Mouse (Mus musculus) ES-Bruce4 (cell line): ENCODE results near the gene Rbm4b. TPM values are rescaled to one million over a fixed set of nuclear protein-coding genes. Genes with fewer than 3 reads are reported as not detected.
A peak's percentile ranks its signal among the peaks of the same experiment; 100 is the strongest.

Experiments used
- H3K27ac ChIP-seq: 2 replicates; pipeline ENCODE4 v1.5.1; 2012; ENCODE audit warnings: low read length, inconsistent platforms; ENCODE audit not compliant: insufficient read depth
- H3K27me3 ChIP-seq: 2 replicates; pipeline ENCODE4 v1.6.1; 2012; ENCODE audit warnings: mild to moderate bottlenecking, low read length, inconsistent platforms; ENCODE audit not compliant: control insufficient read depth, poor library complexity, insufficient read depth, severe bottlenecking
- H3K36me3 ChIP-seq: 2 replicates; pipeline ENCODE4 v1.6.1; 2012; ENCODE audit warnings: inconsistent platforms, mild to moderate bottlenecking, low read length, moderate library complexity; ENCODE audit not compliant: control insufficient read depth, poor library complexity, insufficient read depth, severe bottlenecking
- H3K4me1 ChIP-seq: one replicate; pipeline ENCODE4 v1.8.1; 2011; ENCODE audit warnings: low read length; ENCODE audit not compliant: control insufficient read depth, insufficient read depth
- H3K4me3 ChIP-seq: 2 replicates; pipeline ENCODE4 v1.5.1; 2011; ENCODE audit warnings: low read depth, mild to moderate bottlenecking, low read length
- H3K9ac ChIP-seq: 2 replicates; pipeline ENCODE4 v1.6.1; 2012; ENCODE audit warnings: low read depth, mild to moderate bottlenecking, inconsistent platforms; ENCODE audit not compliant: poor library complexity, severe bottlenecking
- H3K9me3 ChIP-seq: replicated peaks from 2 replicates; pipeline ENCODE4 v1.6.1; 2012; ENCODE audit warnings: mild to moderate bottlenecking, low read length, inconsistent platforms; ENCODE audit not compliant: control insufficient read depth, poor library complexity, insufficient read depth, severe bottlenecking
- CTCF ChIP-seq: IDR thresholded peaks from one replicate; pipeline ENCODE4 v1.8.1; 2011; ENCODE audit warnings: low read depth, low read length
- EP300 ChIP-seq: IDR thresholded peaks from 2 replicates; pipeline ENCODE4 v1.6.1; 2011; ENCODE audit warnings: low read depth, low read length; ENCODE audit not compliant: insufficient read depth
- POLR2A ChIP-seq: IDR thresholded peaks from one replicate; pipeline ENCODE4 v1.8.1; 2011; ENCODE audit warnings: low read length; ENCODE audit not compliant: insufficient read depth
- polyA plus RNA-seq: library from polyadenylated mRNA; stranded (reverse); fragments of >200 nt; gene quantifications from 2 replicates; pipeline ENCODE4 v1.2.4, GENCODE M21; 2011; ENCODE audit warnings: low read depth; ENCODE audit not compliant: missing spikeins, insufficient read depth, insufficient read length

Rbm4b gene
- polyA plus RNA-seq, 1 experiment: 7.4 TPM

- Histone ChIP-seq H3K4me1 (peaks cover 4% of the 10 kb centered on the region), H3K9ac (peak overlapping the region; percentile 86), H3K4me3 (peak overlapping the region; percentile 96), H3K27me3 (no peaks in the 10 kb centered on the region), H3K27ac (peak overlapping the region; percentile 12), H3K36me3 (peaks cover 44% of the 10 kb centered on the region), H3K9me3 (no peaks in the 10 kb centered on the region)
- TF ChIP-seq POLR2A (no peak), EP300 (no peak), CTCF (no peak)
Measured at GRCm38 (mm10) chr19:4793281-4793830, 37.1 kb downstream of the Rbm4b start.

- Histone ChIP-seq H3K9ac (peak within 1 kb of the TSS; percentile 86), H3K27me3 (no peaks in the 10 kb centered on the region), H3K4me1 (peaks cover 4% of the 10 kb centered on the region), H3K36me3 (peaks cover 42% of the 10 kb centered on the region), H3K4me3 (peak within 1 kb of the TSS; percentile 96), H3K9me3 (no peaks in the 10 kb centered on the region), H3K27ac (peak within 1 kb of the TSS; percentile 84)
- TF ChIP-seq EP300 (no peak), CTCF (no peak), POLR2A (peak; percentile 29)
Measured at GRCm38 (mm10) chr19:4793831-4794422, 37.6 kb downstream of the Rbm4b start, which contains the start of gene Rbm4. Rbm4 (minus strand) TSS chr19:4793901.

- no peak overlapping the region for H3K27ac ChIP-seq
- no peak overlapping the region for H3K4me3 ChIP-seq
- H3K27me3 ChIP-seq: no peaks in the 10 kb centered on the region
- TF ChIP-seq POLR2A (no peak), CTCF (no peak), EP300 (no peak)
- H3K9ac ChIP-seq: no peak overlapping the region
- H3K36me3 ChIP-seq: peaks cover 44% of the 10 kb centered on the region
- H3K4me1 ChIP-seq: peaks cover 5% of the 10 kb centered on the region
- H3K9me3 ChIP-seq: no peaks in the 10 kb centered on the region
Measured at GRCm38 (mm10) chr19:4795929-4796328, 39.6 kb downstream of the Rbm4b start.

- no peak for TF ChIP-seq EP300
- no peak for TF ChIP-seq POLR2A
- TF ChIP-seq CTCF: no peak
- Histone ChIP-seq H3K36me3 (peaks cover 48% of the 10 kb centered on the region), H3K9ac (no peak overlapping the region), H3K27ac (0 out of 2 replicates have a peak overlapping the region, but pooled peaks have one; percentile 31), H3K27me3 (no peaks in the 10 kb centered on the region), H3K4me3 (no peak overlapping the region), H3K9me3 (no peaks in the 10 kb centered on the region), H3K4me1 (peaks cover 3% of the 10 kb centered on the region)
Measured at GRCm38 (mm10) chr19:4797846-4798245, 41.5 kb downstream of the Rbm4b start.

- TF ChIP-seq POLR2A (no peak), EP300 (no peak), CTCF (no peak)
- no peaks in the 10 kb centered on the region for H3K9me3 ChIP-seq
- H3K27ac ChIP-seq: peak overlapping the region; percentile 31; the same call in 1 of the 2 replicates
- no peaks in the 10 kb centered on the region for H3K27me3 ChIP-seq
- no peak overlapping the region for H3K4me3 ChIP-seq
- peaks cover 3% of the 10 kb centered on the region for H3K4me1 ChIP-seq
- peaks cover 56% of the 10 kb centered on the region for H3K36me3 ChIP-seq
- H3K9ac ChIP-seq: no peak overlapping the region
Measured at GRCm38 (mm10) chr19:4799083-4799482, 42.8 kb downstream of the Rbm4b start.

GRCm38 (mm10) chr19:4802691-4803091 is 46.4 kb downstream of the Rbm4b start:
- Histone ChIP-seq H3K27ac (no peak overlapping the region), H3K36me3 (peaks cover 55% of the 10 kb centered on the region), H3K4me3 (no peak overlapping the region), H3K9ac (no peak overlapping the region), H3K27me3 (no peaks in the 10 kb centered on the region), H3K9me3 (no peaks in the 10 kb centered on the region), H3K4me1 (peaks cover 3% of the 10 kb centered on the region)
- TF ChIP-seq POLR2A (no peak), CTCF (no peak), EP300 (no peak)
